17 mouse cellular contexts compared by ENCODE assay signal in genomic region chr6:55455641-55456040, GRCm38 (mm10). TPM values are rescaled to one million over a fixed set of nuclear protein-coding genes. Genes with fewer than 3 reads are reported as not detected.
DNase-seq lines count a peak whose midpoint lies in the region; ATAC-seq lines count a peak whose summit lies in the region.
"Had no signal": no experiment of that assay in that cellular context is flagged by ENCODE, and none has a peak within 500 bp of the region (broad histone marks: within the 10 kb centered on the region; RNA-seq: fewer than 3 reads in every experiment).

No protein-coding gene starts in this region.

- no peak overlapping the region for H3K4me3 ChIP-seq in neural tube, embryonic 12.5 days
- peak overlapping the region; percentile 71 for H3K4me3 ChIP-seq in hindbrain, embryonic 10.5 days
- no peak overlapping the region for H3K4me3 ChIP-seq in midbrain, embryonic 14.5 days (replicated peaks; ENCODE audit: low read depth, low read length)
- H3K4me3 ChIP-seq: forebrain, embryonic 15.5 days; heart, embryonic 15.5 days; kidney, embryonic 15.5 days; limb, embryonic 13.5 days; liver, embryonic 15.5 days had no signal

- H3K4me1 ChIP-seq in neural tube, embryonic 12.5 days = peaks cover 45% of the 10 kb centered on the region
- H3K4me1 ChIP-seq in hindbrain, embryonic 10.5 days (replicated peaks) = peaks cover 89% of the 10 kb centered on the region
- peaks cover 44% of the 10 kb centered on the region for H3K4me1 ChIP-seq in midbrain, embryonic 14.5 days (ENCODE audit: control insufficient read depth, insufficient read depth, low read length)
- H3K4me1 ChIP-seq: liver, embryonic 15.5 days had no signal

- H3K4me2 ChIP-seq in neural tube, embryonic 12.5 days (replicated peaks) = peak overlapping the region; percentile 94
- peak overlapping the region; percentile 90 for H3K4me2 ChIP-seq in midbrain, embryonic 14.5 days (ENCODE audit: low read length)
- H3K4me2 ChIP-seq: forebrain, embryonic 15.5 days; heart, embryonic 15.5 days; kidney, embryonic 15.5 days; limb, embryonic 13.5 days; liver, embryonic 15.5 days had no signal

- H3K9me3 ChIP-seq in neural tube, embryonic 12.5 days = no peaks in the 10 kb centered on the region
- no peaks in the 10 kb centered on the region for H3K9me3 ChIP-seq in hindbrain, embryonic 10.5 days
- no peaks in the 10 kb centered on the region for H3K9me3 ChIP-seq in midbrain, embryonic 14.5 days (ENCODE audit: control insufficient read depth, low read length)
- H3K9me3 ChIP-seq: forebrain, embryonic 15.5 days; heart, embryonic 15.5 days; kidney, embryonic 15.5 days; limb, embryonic 13.5 days; liver, embryonic 15.5 days had no signal

- WGBS in neural tube, embryonic 12.5 days = 81% methylated on average over 5 of the region's 5 CpGs
- 82% methylated on average over 5 of the region's 5 CpGs for WGBS in hindbrain, embryonic 10.5 days
- WGBS in midbrain, embryonic 14.5 days = 88% methylated on average over 5 of the region's 5 CpGs

- no peak for ATAC-seq in neural tube, embryonic 12.5 days (ENCODE audit: low FRiP score, low read depth)
- no peak for ATAC-seq in midbrain, embryonic 14.5 days (ENCODE audit: low FRiP score, low TSS enrichment)
- ATAC-seq: forebrain, embryonic 15.5 days had no signal

- H3K9ac ChIP-seq in neural tube, embryonic 12.5 days = no peak overlapping the region
- H3K9ac ChIP-seq in midbrain, embryonic 14.5 days (replicated peaks; ENCODE audit: low read length) = no peak overlapping the region
- H3K9ac ChIP-seq: forebrain, embryonic 15.5 days; heart, embryonic 15.5 days; kidney, embryonic 15.5 days; limb, embryonic 13.5 days; liver, embryonic 15.5 days had no signal

- H3K27me3 ChIP-seq in neural tube, embryonic 12.5 days (replicated peaks) = peaks cover 4% of the 10 kb centered on the region; the same call in 1 of the 2 replicates
- H3K27me3 ChIP-seq in hindbrain, embryonic 10.5 days (ENCODE audit: insufficient read depth, poor library complexity, severe bottlenecking) = peaks cover 61% of the 10 kb centered on the region
- H3K27me3 ChIP-seq in midbrain, embryonic 14.5 days (ENCODE audit: control insufficient read depth, insufficient read depth, low read length) = no peaks in the 10 kb centered on the region
- H3K27me3 ChIP-seq: forebrain, embryonic 15.5 days had no signal

- DNase-seq in neural tube, embryonic 10.5 days (ENCODE audit: extremely low spot score, low spot score) = no peak
- DNase-seq in hindbrain, embryonic 10.5 days (ENCODE audit: low spot score) = no peak
- no peak for DNase-seq in midbrain, embryonic 14.5 days
- no peak for DNase-seq in thymus, postnatal 4 days
- no peak for DNase-seq in heart, adult 18-20 months
- DNase-seq in gastrocnemius, postnatal 4 days (ENCODE audit: low spot score in 2 of 2) = no peak
- DNase-seq: embryo, embryonic 11 days; lung, postnatal 14 days; retina, postnatal 1 day had no signal

- H3K36me3 ChIP-seq in neural tube, embryonic 12.5 days = peaks cover 8% of the 10 kb centered on the region; the same call in 1 of the 2 replicates
- H3K36me3 ChIP-seq in hindbrain, embryonic 10.5 days = peaks cover 26% of the 10 kb centered on the region
- peaks cover 15% of the 10 kb centered on the region; the same call in 1 of the 2 replicates for H3K36me3 ChIP-seq in midbrain, embryonic 14.5 days (ENCODE audit: control insufficient read depth, insufficient read depth, low read length)
- H3K36me3 ChIP-seq: forebrain, embryonic 15.5 days; heart, embryonic 15.5 days; kidney, embryonic 15.5 days; limb, embryonic 13.5 days; liver, embryonic 15.5 days had no signal

- H3K27ac ChIP-seq in neural tube, embryonic 12.5 days = no peak overlapping the region
- no peak overlapping the region for H3K27ac ChIP-seq in hindbrain, embryonic 10.5 days
- H3K27ac ChIP-seq in midbrain, embryonic 14.5 days (replicated peaks; ENCODE audit: low read depth, low read length) = no peak overlapping the region
- H3K27ac ChIP-seq: forebrain, embryonic 15.5 days; heart, embryonic 15.5 days; kidney, embryonic 15.5 days; limb, embryonic 13.5 days; liver, embryonic 15.5 days; stomach, postnatal 0 days had no signal

RNA-seq across cellular contexts. Expression of gene Adcyap1r1, which starts 3.9 kb away (rescaled TPM):
- 30.9 and 33.3 TPM in 2 replicates for polyA plus RNA-seq in neural tube, embryonic 12.5 days (2016; fragmentation: Nextera tagmentation; extraction: Ambion mirVana)
- polyA plus RNA-seq in hindbrain, embryonic 10.5 days (2016; fragmentation: Nextera tagmentation; extraction: Ambion mirVana) = 31.4 and 32.4 TPM in 2 replicates
- polyA plus RNA-seq in midbrain, embryonic 14.5 days (2014; fragmentation: Nextera tagmentation; extraction: Ambion mirVana) = 50.2 and 52.7 TPM in 2 replicates
- 1 to 10 TPM; 4.9 to 6.1 TPM for total RNA-seq in heart, adult 18-20 months (2021)
- 10 to 100 TPM in 1 of 2 experiments, 1 to 10 TPM in 1; 9.3 to 10.4 TPM for total RNA-seq in gastrocnemius, postnatal 4 days (2021)
- total RNA-seq: megakaryocyte-erythroid progenitor cell, adult 5-6 weeks had no signal
